Mouse (Mus musculus) frontal cortex, adult (tissue): ENCODE results near the gene Nipsnap2.
A peak's percentile ranks its signal among the peaks of the same experiment; 100 is the strongest.
"Not testable (repeated sequence)": the region's sequence is repeated elsewhere in the genome, so short reads cannot be mapped to it uniquely, and the experiment has no call there.

Source experiments
- ATAC-seq: cut with Nextera tagmentation; 2 replicates; pipeline ENCODE4 v1.9.2; 2017; ENCODE audit warnings: mild to moderate bottlenecking, moderate library complexity, mixed read lengths; ENCODE audit not compliant: low TSS enrichment

The Nipsnap2 gene

GRCm38 (mm10) chr5:129724834-129725773 lies at the start of gene Nipsnap2:
Gene Nipsnap2, plus strand, starts transcription at chr5:129725063.
- peak; percentile 90 for ATAC-seq

GRCm38 (mm10) chr5:129685141-129685540 lies 39.7 kb upstream of the Nipsnap2 start:
- not testable (repeated sequence) for ATAC-seq

- no peak for ATAC-seq
Measured at GRCm38 (mm10) chr5:129687621-129688020, 37.2 kb upstream of the Nipsnap2 start.

GRCm38 (mm10) chr5:129690528-129690927 lies 34.3 kb upstream of the Nipsnap2 start:
- no peak for ATAC-seq

- ATAC-seq, result no peak
Measured at GRCm38 (mm10) chr5:129700506-129700905, 24.4 kb upstream of the Nipsnap2 start.

GRCm38 (mm10) chr5:129701706-129702105 lies 23.2 kb upstream of the Nipsnap2 start:
- no peak for ATAC-seq

- ATAC-seq, result no peak
Measured at GRCm38 (mm10) chr5:129703368-129703767, 21.5 kb upstream of the Nipsnap2 start.

- no peak for ATAC-seq
Measured at GRCm38 (mm10) chr5:129708412-129708811, 16.5 kb upstream of the Nipsnap2 start, which contains the start of gene Sept14. Gene Sept14, minus strand, starts transcription at chr5:129708512.

- ATAC-seq, result peak; percentile 99
Measured at GRCm38 (mm10) chr5:129715326-129715861, 9.5 kb upstream of the Nipsnap2 start, which contains the start of gene Mrps17. Gene Mrps17, plus strand, starts transcription at chr5:129715497.

- no peak for ATAC-seq
Measured at GRCm38 (mm10) chr5:129717016-129717415, 7.8 kb upstream of the Nipsnap2 start.

GRCm38 (mm10) chr5:129720176-129720575 lies 4.7 kb upstream of the Nipsnap2 start:
- ATAC-seq, result no peak

- no peak for ATAC-seq
Measured at GRCm38 (mm10) chr5:129724268-129724667, 595 bp upstream of the Nipsnap2 start.

- no peak for ATAC-seq
Measured at GRCm38 (mm10) chr5:129725774-129726392, 1.0 kb downstream of the Nipsnap2 start.

- ATAC-seq, result no peak
Measured at GRCm38 (mm10) chr5:129726784-129727183, 1.9 kb downstream of the Nipsnap2 start.

GRCm38 (mm10) chr5:129729286-129729685 lies 4.4 kb downstream of the Nipsnap2 start:
- no peak for ATAC-seq

- no peak for ATAC-seq
Measured at GRCm38 (mm10) chr5:129730344-129730743, 5.5 kb downstream of the Nipsnap2 start.

- no peak for ATAC-seq
Measured at GRCm38 (mm10) chr5:129731021-129731420, 6.2 kb downstream of the Nipsnap2 start.

- ATAC-seq, result no peak
Measured at GRCm38 (mm10) chr5:129740976-129741375, 16.1 kb downstream of the Nipsnap2 start.

GRCm38 (mm10) chr5:129742903-129743488 lies 18.1 kb downstream of the Nipsnap2 start:
- ATAC-seq, result no peak

- ATAC-seq, result no peak
Measured at GRCm38 (mm10) chr5:129744050-129744449, 19.2 kb downstream of the Nipsnap2 start.

- ATAC-seq, result no peak
Measured at GRCm38 (mm10) chr5:129756886-129757285, 32.0 kb downstream of the Nipsnap2 start.

- no peak for ATAC-seq
Measured at GRCm38 (mm10) chr5:129759929-129760480, 35.1 kb downstream of the Nipsnap2 start.
